Mouse (Mus musculus): Measurements from ENCODE around the gene Gzma.
A peak's percentile ranks its signal among the peaks of the same experiment; 100 is the strongest.

The Gzma gene

GRCm38 (mm10) chr13:113046211-113046883 lies 54.4 kb downstream of the Gzma start, which contains the start of gene Gpx8:
Gene Gpx8 (minus strand): TSS chr13:113046410.
- peak; percentile 37 for DNase-seq (ENCODE audit: low spot score)

- no peak for DNase-seq (ENCODE audit: low spot score)
These were observed 55.2 kb downstream of the Gzma start for GRCm38 (mm10) chr13:113045458-113046110.

GRCm38 (mm10) chr13:113044876-113045275 lies 55.9 kb downstream of the Gzma start:
- DNase-seq (ENCODE audit: low spot score), result no peak

Measured in layer of hippocampus, adult 9-10 months (tissue).